Mouse (Mus musculus): Measurements from ENCODE around the gene Ctsa.

- TF ChIP-seq CTCF (IDR thresholded peaks at IDR 0.05; ENCODE audit: extremely low read depth, insufficient read depth, low read length) (no peak), POLR2A (IDR thresholded peaks at IDR 0.05; ENCODE audit: extremely low read depth, insufficient read depth, low read length) (no peak)
Measured at GRCm38 (mm10) chr2:164888996-164889395, 56.3 kb downstream of the Ctsa start.

Data from cortical plate, adult 2 months (tissue).